Mouse (Mus musculus) lung, postnatal 0 days (tissue): ENCODE measurements around the gene Polr3gl. TPM values are rescaled to one million over a fixed set of nuclear protein-coding genes. Genes with fewer than 3 reads are reported as not detected.

ENCODE experiments used
- ATAC-seq: fragments of 200-750 bp; cut with Nextera tagmentation; 2 replicates; pipeline ENCODE4 v1.8.0; 2017; ENCODE audit warnings: moderate library complexity
- DNase-seq: peaks from one replicate; pipeline ENCODE4 v3.0.0-alpha.2; 2016; ENCODE audit warnings: low spot score
- H3K27ac ChIP-seq: fragments of 300-500 bp; sonication (generic); 2 replicates; pipeline ENCODE4 v1.5.1; 2014; ENCODE audit warnings: antibody characterized with exemption, mild to moderate bottlenecking, low read length, mixed read lengths
- H3K27me3 ChIP-seq: fragments of 300-500 bp; sonication (generic); replicated peaks from 2 replicates; pipeline ENCODE4 v1.6.1; 2014; ENCODE audit warnings: low read length, mixed read lengths; ENCODE audit not compliant: insufficient read depth
- H3K36me3 ChIP-seq: fragments of 300-500 bp; sonication (generic); 2 replicates; pipeline ENCODE4 v1.6.1; 2014; ENCODE audit warnings: low read length, mixed read lengths; ENCODE audit not compliant: insufficient read depth
- H3K4me1 ChIP-seq: fragments of 300-500 bp; sonication (generic); 2 replicates; pipeline ENCODE4 v1.6.1; 2014; ENCODE audit warnings: antibody characterized with exemption, low read depth, low read length, mixed read lengths; ENCODE audit not compliant: insufficient read depth
- H3K4me2 ChIP-seq: fragments of 300-500 bp; sonication (generic); replicated peaks from 2 replicates; pipeline ENCODE4 v1.6.1; 2014; ENCODE audit warnings: low read depth, mild to moderate bottlenecking, low read length, moderate library complexity, mixed read lengths
- H3K4me3 ChIP-seq: fragments of 300-500 bp; sonication (generic); 2 replicates; pipeline ENCODE4 v1.5.1; 2014; ENCODE audit warnings: low read depth, low read length
- H3K9ac ChIP-seq: fragments of 300-500 bp; sonication (generic); replicated peaks from 2 replicates; pipeline ENCODE4 v1.6.1; 2014; ENCODE audit warnings: low read depth, mild to moderate bottlenecking
- H3K9me3 ChIP-seq: fragments of 300-500 bp; sonication (generic); 2 replicates; pipeline ENCODE4 v1.6.1; 2016; ENCODE audit warnings: low read length, mixed read lengths
- CTCF ChIP-seq: IDR thresholded peaks from 2 replicates; pipeline ENCODE4 v1.5.1; 2016; ENCODE audit warnings: antibody characterized with exemption, mild to moderate bottlenecking
- EP300 ChIP-seq: IDR thresholded peaks from 2 replicates; pipeline ENCODE4 v1.6.1; 2016; ENCODE audit warnings: antibody characterized with exemption, mild to moderate bottlenecking, control low read depth
- WGBS: fragments of 180-500 bp; shearing (Covaris S2); extraction: QIAGEN DNeasy Blood & Tissue Kit; methylation state at CpG from one replicate; pipeline ENCODE4 v1.1.7; 2014; 5-methylcytosine and 5-hydroxymethylcytosine counted together
- polyA plus RNA-seq: library from polyadenylated mRNA; unstranded; fragments of >200 nt; fragmentation: Nextera tagmentation; extraction: Ambion mirVana; gene quantifications from 2 replicates; pipeline ENCODE4 v1.2.1, GENCODE M21; 2015

The Polr3gl gene
- polyA plus RNA-seq, 1 experiment from 2014 or later = 36.7 TPM

DNA sequence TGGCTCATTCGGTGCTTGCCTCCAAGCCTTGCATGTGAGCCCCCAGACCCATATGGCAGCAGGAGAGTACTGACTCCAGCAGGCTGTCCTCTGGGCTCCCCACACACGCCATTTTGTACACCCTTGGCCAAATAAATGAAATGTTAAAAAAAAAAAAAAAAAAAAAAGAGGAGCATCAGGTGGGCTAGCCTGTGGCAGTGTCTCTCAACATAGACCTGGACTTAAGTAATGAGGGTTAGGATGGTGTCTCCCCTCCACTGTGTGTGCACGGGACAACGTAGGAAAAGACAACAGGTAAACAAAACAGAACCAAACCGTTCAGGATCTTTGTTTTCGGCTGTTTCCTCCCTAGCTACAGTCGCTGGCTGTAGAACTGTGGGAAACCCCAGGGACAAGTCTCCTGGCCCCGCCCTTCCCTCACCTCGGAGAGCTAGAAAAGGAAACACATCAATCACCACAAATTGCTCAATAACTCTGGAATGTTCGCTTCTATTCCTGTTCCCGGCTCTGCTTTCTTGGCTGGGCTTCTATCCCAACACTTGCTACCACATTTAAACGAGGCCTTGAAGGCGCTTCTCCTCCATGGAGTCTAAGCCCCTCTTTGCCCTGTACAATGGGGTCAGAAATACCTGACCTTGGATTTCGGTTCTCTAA is 17.8 kb downstream of the Polr3gl start:
- peaks cover 30% of the 10 kb centered on the region for H3K4me1 ChIP-seq
- 18% methylated on average over 14 of the region's 14 CpGs for WGBS
- no peaks in the 10 kb centered on the region for H3K27me3 ChIP-seq
- H3K36me3 ChIP-seq = no peaks in the 10 kb centered on the region
- 0 out of 2 replicates have a peak overlapping the region, but pooled peaks have one; percentile 24 for H3K9ac ChIP-seq
- DNase-seq = peak; percentile 98
- TF ChIP-seq EP300 (peak; percentile 94), CTCF (no peak)
- H3K27ac ChIP-seq = peak overlapping the region; percentile 98
- H3K9me3 ChIP-seq = no peaks in the 10 kb centered on the region
- ATAC-seq = peak; percentile 70
- peak overlapping the region; percentile 42 for H3K4me2 ChIP-seq
- no peak overlapping the region for H3K4me3 ChIP-seq

GRCm38 (mm10) chr3:96575272-96575984 is 18.6 kb downstream of the Polr3gl start:
- no peak overlapping the region for H3K9ac ChIP-seq
- no peaks in the 10 kb centered on the region for H3K9me3 ChIP-seq
- no peaks in the 10 kb centered on the region for H3K27me3 ChIP-seq
- peak overlapping the region; percentile 98 for H3K27ac ChIP-seq
- ATAC-seq (no peak), DNase-seq (no peak)
- H3K4me1 ChIP-seq = peaks cover 27% of the 10 kb centered on the region
- 84% methylated on average over 8 of the region's 8 CpGs for WGBS
- peak overlapping the region; percentile 42; the same call in 1 of the 2 replicates for H3K4me2 ChIP-seq
- H3K4me3 ChIP-seq = no peak overlapping the region
- TF ChIP-seq EP300 = no peak
- no peak for TF ChIP-seq CTCF
- no peaks in the 10 kb centered on the region for H3K36me3 ChIP-seq

DNA sequence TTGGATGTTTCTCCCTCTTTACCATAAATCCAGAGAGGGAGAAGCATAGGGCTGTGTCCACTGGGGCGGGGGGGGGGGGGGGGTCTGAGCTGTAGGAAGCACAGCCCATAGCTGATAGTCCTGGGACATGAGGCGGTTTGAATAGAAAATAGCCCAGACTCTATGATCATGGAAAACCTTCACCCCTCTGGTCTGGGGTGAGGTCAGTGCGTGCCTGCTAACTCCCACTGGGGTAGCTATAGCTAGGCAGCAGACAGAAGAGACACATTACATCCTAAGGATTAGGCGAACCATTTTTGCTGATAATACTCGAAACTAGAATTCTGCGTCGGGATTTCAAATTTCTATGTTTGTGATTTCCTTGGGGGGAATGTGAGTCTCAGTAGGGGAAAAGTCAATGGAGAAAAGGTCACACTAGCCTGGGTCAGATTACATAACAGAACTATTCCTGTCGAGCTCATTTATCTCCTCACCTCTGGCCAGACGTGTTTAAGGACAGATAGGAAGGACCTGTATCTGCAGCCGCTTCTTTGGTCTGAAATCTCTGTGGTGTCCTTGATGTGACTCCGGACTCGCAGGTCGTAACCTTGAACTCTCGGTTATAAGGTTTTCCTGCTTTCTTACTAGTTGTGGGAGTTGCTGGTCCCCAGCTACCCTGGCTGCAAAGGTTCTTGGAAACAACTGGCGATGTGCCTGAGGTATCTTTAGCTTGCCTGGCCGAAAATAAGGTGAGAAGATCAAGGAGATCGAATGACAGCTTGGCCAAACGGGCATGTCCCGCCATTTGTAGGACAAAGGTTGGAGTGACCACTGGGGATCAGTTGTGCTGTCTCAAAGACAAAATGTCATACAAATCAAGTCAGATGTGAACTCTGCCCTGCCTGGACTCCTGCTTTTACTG is 20.1 kb downstream of the Polr3gl start:
- ATAC-seq (no peak), DNase-seq (no peak)
- 70% methylated on average over 18 of the region's 19 CpGs for WGBS
- TF ChIP-seq EP300 (no peak), CTCF (no peak)
- H3K4me1 ChIP-seq = peaks cover 22% of the 10 kb centered on the region
- H3K36me3 ChIP-seq = no peaks in the 10 kb centered on the region
- no peak overlapping the region for H3K4me3 ChIP-seq
- H3K4me2 ChIP-seq = no peak overlapping the region
- no peak overlapping the region for H3K9ac ChIP-seq
- no peaks in the 10 kb centered on the region for H3K27me3 ChIP-seq
- no peaks in the 10 kb centered on the region for H3K9me3 ChIP-seq
- H3K27ac ChIP-seq = no peak overlapping the region

GRCm38 (mm10) chr3:96571896-96572698 is 21.9 kb downstream of the Polr3gl start:
- H3K9me3 ChIP-seq = no peaks in the 10 kb centered on the region
- H3K27ac ChIP-seq = peak overlapping the region; percentile 77
- no peaks in the 10 kb centered on the region for H3K27me3 ChIP-seq
- no peaks in the 10 kb centered on the region for H3K36me3 ChIP-seq
- H3K4me3 ChIP-seq = no peak overlapping the region
- no peak overlapping the region for H3K4me2 ChIP-seq
- WGBS = 63% methylated on average over 15 of the region's 16 CpGs
- TF ChIP-seq EP300 = peak; percentile 73
- TF ChIP-seq CTCF = no peak
- DNase-seq = peak; percentile 63
- H3K4me1 ChIP-seq = peaks cover 16% of the 10 kb centered on the region
- ATAC-seq = no peak
- no peak overlapping the region for H3K9ac ChIP-seq

- WGBS = 57% methylated on average over 2 of the region's 2 CpGs
- peak overlapping the region; percentile 77 for H3K27ac ChIP-seq
- no peak overlapping the region for H3K4me2 ChIP-seq
- H3K27me3 ChIP-seq = no peaks in the 10 kb centered on the region
- H3K36me3 ChIP-seq = no peaks in the 10 kb centered on the region
- H3K9me3 ChIP-seq = no peaks in the 10 kb centered on the region
- peaks cover 12% of the 10 kb centered on the region for H3K4me1 ChIP-seq
- TF ChIP-seq CTCF = no peak
- no peak for TF ChIP-seq EP300
- DNase-seq = no peak
- H3K4me3 ChIP-seq = no peak overlapping the region
- no peak for ATAC-seq
- H3K9ac ChIP-seq = no peak overlapping the region
These were observed 22.6 kb downstream of the Polr3gl start for GRCm38 (mm10) chr3:96571336-96571735.
